Mouse (Mus musculus): Measurements from ENCODE around the gene Wdr46. TPM values are rescaled to one million over a fixed set of nuclear protein-coding genes. Genes with fewer than 3 reads are reported as not detected.
"Not testable (repeated sequence)": the region's sequence is repeated elsewhere in the genome, so short reads cannot be mapped to it uniquely, and the experiment has no call there.

Gene Wdr46
- 6.0 and 6.7 TPM in 2 replicates for polyA plus RNA-seq (2012)

- Histone ChIP-seq H3K27me3 (ENCODE audit: control insufficient read depth) (no peaks in the 10 kb centered on the region), H3K36me3 (ENCODE audit: control insufficient read depth) (peaks cover 58% of the 10 kb centered on the region), H3K9me3 (ENCODE audit: control insufficient read depth, low read length) (no peaks in the 10 kb centered on the region), H3K4me1 (ENCODE audit: control insufficient read depth) (peaks cover 53% of the 10 kb centered on the region), H3K4me3 (replicated peaks) (peak within 1 kb of the TSS; percentile 96)
- TF ChIP-seq GATA1 (IDR thresholded peaks at IDR 0.05; ENCODE audit: low read length) = no peak
- TF ChIP-seq TAL1 (IDR thresholded peaks at IDR 0.05; ENCODE audit: low read length) = no peak
Observed at GRCm38 (mm10) chr17:33940206-33940805, at the start of gene Wdr46, which contains the start of gene Pfdn6. Wdr46 (plus strand) TSS chr17:33940660. Pfdn6 (minus strand) TSS chr17:33940343.

GRCm38 (mm10) chr17:33891357-33891756 is 49.1 kb upstream of the Wdr46 start:
- peaks cover 29% of the 10 kb centered on the region for H3K36me3 ChIP-seq (ENCODE audit: control insufficient read depth)
- TF ChIP-seq TAL1 (IDR thresholded peaks at IDR 0.05; ENCODE audit: low read length) = no peak
- no peak for TF ChIP-seq GATA1 (IDR thresholded peaks at IDR 0.05; ENCODE audit: low read length)
- H3K4me3 ChIP-seq (replicated peaks) = no peak overlapping the region
- H3K9me3 ChIP-seq (ENCODE audit: control insufficient read depth, low read length) = no peaks in the 10 kb centered on the region
- no peaks in the 10 kb centered on the region for H3K27me3 ChIP-seq (ENCODE audit: control insufficient read depth)
- peaks cover 26% of the 10 kb centered on the region for H3K4me1 ChIP-seq (ENCODE audit: control insufficient read depth)

DNA sequence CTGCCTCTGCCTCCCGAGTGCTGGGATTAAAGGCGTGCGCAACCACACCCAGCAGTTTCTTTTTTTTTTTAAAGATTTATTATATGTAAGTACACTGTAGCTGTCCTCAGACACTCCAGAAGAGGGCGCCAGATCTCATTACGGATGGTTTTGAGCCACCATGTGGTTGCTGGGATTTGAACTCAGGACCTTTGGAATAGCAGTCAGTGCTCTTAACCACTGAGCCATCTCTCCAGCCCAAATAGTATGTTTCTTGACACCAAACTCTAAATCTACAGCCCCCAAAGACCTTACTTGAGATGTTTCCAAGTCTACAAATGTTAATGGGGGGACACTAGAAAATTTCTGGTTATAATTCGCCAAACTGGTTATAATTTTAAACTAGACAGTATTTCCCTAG is 48.6 kb upstream of the Wdr46 start:
- H3K4me3 ChIP-seq (replicated peaks); H3K9me3 ChIP-seq (ENCODE audit: control insufficient read depth, low read length); H3K27me3 ChIP-seq (ENCODE audit: control insufficient read depth): not testable (repeated sequence)
- Histone ChIP-seq H3K4me1 (ENCODE audit: control insufficient read depth) (peaks cover 26% of the 10 kb centered on the region), H3K36me3 (ENCODE audit: control insufficient read depth) (peaks cover 23% of the 10 kb centered on the region)

- peaks cover 18% of the 10 kb centered on the region for H3K36me3 ChIP-seq (ENCODE audit: control insufficient read depth)
- H3K27me3 ChIP-seq (ENCODE audit: control insufficient read depth) = no peaks in the 10 kb centered on the region
- H3K4me1 ChIP-seq (ENCODE audit: control insufficient read depth) = peaks cover 28% of the 10 kb centered on the region
- H3K9me3 ChIP-seq (ENCODE audit: control insufficient read depth, low read length) = no peaks in the 10 kb centered on the region
- TF ChIP-seq TAL1 (IDR thresholded peaks at IDR 0.05; ENCODE audit: low read length) (no peak), GATA1 (IDR thresholded peaks at IDR 0.05; ENCODE audit: low read length) (no peak)
- H3K4me3 ChIP-seq (replicated peaks) = no peak overlapping the region
Observed at GRCm38 (mm10) chr17:33892429-33892828, 48.0 kb upstream of the Wdr46 start.

- Histone ChIP-seq H3K4me1 (ENCODE audit: control insufficient read depth) (peaks cover 28% of the 10 kb centered on the region), H3K36me3 (ENCODE audit: control insufficient read depth) (peaks cover 12% of the 10 kb centered on the region)
- H3K4me3 ChIP-seq (replicated peaks); H3K27me3 ChIP-seq (ENCODE audit: control insufficient read depth); H3K9me3 ChIP-seq (ENCODE audit: control insufficient read depth, low read length): not testable (repeated sequence)
Observed at GRCm38 (mm10) chr17:33893011-33893410, 47.4 kb upstream of the Wdr46 start.

GRCm38 (mm10) chr17:33897114-33897794 is 43.2 kb upstream of the Wdr46 start:
- Histone ChIP-seq H3K4me3 (replicated peaks) (no peak overlapping the region), H3K9me3 (ENCODE audit: control insufficient read depth, low read length) (no peaks in the 10 kb centered on the region), H3K4me1 (ENCODE audit: control insufficient read depth) (peaks cover 52% of the 10 kb centered on the region), H3K27me3 (ENCODE audit: control insufficient read depth) (no peaks in the 10 kb centered on the region), H3K36me3 (ENCODE audit: control insufficient read depth) (no peaks in the 10 kb centered on the region)
- TF ChIP-seq GATA1 (IDR thresholded peaks at IDR 0.05; ENCODE audit: low read length) (no peak), TAL1 (IDR thresholded peaks at IDR 0.05; ENCODE audit: low read length) (no peak)

GRCm38 (mm10) chr17:33898193-33898592 is 42.3 kb upstream of the Wdr46 start:
- peaks cover 52% of the 10 kb centered on the region for H3K4me1 ChIP-seq (ENCODE audit: control insufficient read depth)
- H3K4me3 ChIP-seq (replicated peaks); H3K9me3 ChIP-seq (ENCODE audit: control insufficient read depth, low read length): not testable (repeated sequence)

GRCm38 (mm10) chr17:33899642-33900041 is 40.8 kb upstream of the Wdr46 start:
- peaks cover 64% of the 10 kb centered on the region for H3K4me1 ChIP-seq (ENCODE audit: control insufficient read depth)
- no peaks in the 10 kb centered on the region for H3K9me3 ChIP-seq (ENCODE audit: control insufficient read depth, low read length)
- TF ChIP-seq GATA1 (IDR thresholded peaks at IDR 0.05; ENCODE audit: low read length) (no peak), TAL1 (IDR thresholded peaks at IDR 0.05; ENCODE audit: low read length) (no peak)
- H3K4me3 ChIP-seq (replicated peaks) = no peak overlapping the region
- no peaks in the 10 kb centered on the region for H3K36me3 ChIP-seq (ENCODE audit: control insufficient read depth)
- H3K27me3 ChIP-seq (ENCODE audit: control insufficient read depth) = no peaks in the 10 kb centered on the region

More at GRCm38 (mm10) chr17:33898193-33898592, 42.3 kb upstream of the Wdr46 start:
- H3K27me3 ChIP-seq (ENCODE audit: control insufficient read depth); H3K36me3 ChIP-seq (ENCODE audit: control insufficient read depth): not testable (repeated sequence)

DNA sequence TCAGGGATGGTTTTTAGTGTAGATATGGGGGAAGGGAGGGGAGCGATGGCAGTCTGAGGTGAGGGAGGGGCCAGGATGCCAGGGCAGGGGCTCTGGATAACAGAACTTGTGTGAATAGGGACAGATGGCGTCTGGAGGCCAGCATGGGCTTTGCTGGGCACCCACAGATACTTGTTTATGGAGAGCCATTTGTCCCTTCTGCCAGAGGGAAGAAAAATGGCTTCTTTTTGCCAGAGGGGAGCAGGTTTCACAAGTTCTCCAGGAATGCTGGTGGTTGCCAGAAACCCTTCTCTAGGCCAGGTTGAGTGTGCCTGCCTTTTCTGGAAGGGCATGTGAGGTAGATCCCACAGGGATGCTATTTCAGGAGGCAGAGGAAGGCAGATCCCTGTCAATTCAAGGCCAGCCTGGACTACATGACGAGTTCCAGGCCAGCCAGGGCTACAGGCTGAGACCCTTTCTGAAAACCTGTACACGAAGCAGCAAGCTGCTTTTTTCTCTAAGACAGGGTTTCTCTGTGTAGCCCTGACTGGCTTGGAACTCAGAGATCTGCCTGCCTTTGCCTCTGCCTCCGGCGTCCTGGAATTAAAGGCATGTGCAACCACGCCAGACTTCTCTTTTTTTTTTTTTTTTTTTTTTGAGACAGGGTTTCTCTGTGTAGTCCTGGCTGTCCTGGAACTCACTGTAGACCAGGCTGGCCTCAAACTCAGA is 40.0 kb upstream of the Wdr46 start:
- no peaks in the 10 kb centered on the region for H3K27me3 ChIP-seq (ENCODE audit: control insufficient read depth)
- no peaks in the 10 kb centered on the region for H3K9me3 ChIP-seq (ENCODE audit: control insufficient read depth, low read length)
- no peak overlapping the region for H3K4me3 ChIP-seq (replicated peaks)
- no peaks in the 10 kb centered on the region for H3K36me3 ChIP-seq (ENCODE audit: control insufficient read depth)
- TF ChIP-seq TAL1 (IDR thresholded peaks at IDR 0.05; ENCODE audit: low read length) = no peak
- TF ChIP-seq GATA1 (IDR thresholded peaks at IDR 0.05; ENCODE audit: low read length) = no peak
- peaks cover 67% of the 10 kb centered on the region for H3K4me1 ChIP-seq (ENCODE audit: control insufficient read depth)
